Mouse (Mus musculus): ENCODE data around the gene Trpm7.

GRCm38 (mm10) chr2:126792611-126793010 lies 83.4 kb downstream of the Trpm7 start:
- TF ChIP-seq CTCF (IDR thresholded peaks at IDR 0.05; ENCODE audit: low read depth, low read length) (no peak), GATA1 (IDR thresholded peaks at IDR 0.05; ENCODE audit: borderline replicate concordance, low read length) (no peak), TAL1 (conservative IDR thresholded peaks at IDR 0.05; ENCODE audit: low read depth, low read length) (no peak)

All from G1E (cell line).